Mouse (Mus musculus): Measurements from ENCODE around the gene Gm20521. TPM values are rescaled to one million over a fixed set of nuclear protein-coding genes. Genes with fewer than 3 reads are reported as not detected.
A peak's percentile ranks its signal among the peaks of the same experiment; 100 is the strongest.

Gm20521 gene
- total RNA-seq, 2 experiments from 2014 or later: 1.4 TPM; not detected in 1

DNA sequence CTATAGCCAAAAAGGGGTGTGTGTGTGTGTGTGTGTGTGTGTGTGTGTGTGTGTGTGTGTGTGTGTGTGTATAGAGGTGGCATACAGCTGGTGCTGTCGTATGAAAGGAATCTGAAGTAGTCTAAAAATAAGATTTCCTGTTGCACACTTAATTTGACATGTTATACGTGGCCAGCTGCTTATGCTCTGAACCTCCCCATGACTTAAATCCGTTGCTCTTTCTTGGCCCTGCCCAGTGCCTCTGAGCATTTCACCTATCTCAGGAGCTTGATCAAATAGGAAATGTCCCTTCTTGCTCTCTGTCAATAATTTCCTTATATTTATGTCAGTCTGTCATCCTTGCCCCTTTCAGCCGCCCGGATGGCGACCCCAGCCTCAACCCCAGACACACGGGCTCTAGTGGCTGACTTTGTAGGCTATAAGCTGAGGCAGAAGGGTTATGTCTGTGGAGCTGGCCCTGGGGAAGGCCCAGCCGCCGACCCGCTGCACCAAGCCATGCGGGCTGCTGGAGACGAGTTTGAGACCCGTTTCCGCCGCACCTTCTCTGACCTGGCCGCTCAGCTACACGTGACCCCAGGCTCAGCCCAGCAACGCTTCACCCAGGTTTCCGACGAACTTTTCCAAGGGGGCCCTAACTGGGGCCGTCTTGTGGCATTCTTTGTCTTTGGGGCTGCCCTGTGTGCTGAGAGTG is 926 bp downstream of the Gm20521 start:
- no peak for ATAC-seq (replicated peaks; ENCODE audit: low FRiP score, low TSS enrichment, poor library complexity, severe bottlenecking)

DNA sequence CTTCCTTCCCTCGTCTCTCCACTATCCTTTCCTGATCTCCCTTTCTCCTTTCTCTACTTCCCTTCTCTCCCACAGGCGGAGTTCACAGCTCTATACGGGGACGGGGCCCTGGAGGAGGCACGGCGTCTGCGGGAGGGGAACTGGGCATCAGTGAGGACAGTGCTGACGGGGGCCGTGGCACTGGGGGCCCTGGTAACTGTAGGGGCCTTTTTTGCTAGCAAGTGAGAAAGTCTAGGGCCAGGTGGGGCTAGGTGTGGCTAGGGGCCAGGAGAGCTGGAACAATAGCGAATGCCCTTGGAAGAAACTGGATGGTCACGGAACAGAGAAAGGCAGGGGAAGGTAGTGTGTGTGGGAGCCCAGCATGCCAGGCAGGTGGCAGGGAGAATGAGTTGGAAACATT is 2.1 kb downstream of the Gm20521 start:
- no peak for ATAC-seq (replicated peaks; ENCODE audit: low FRiP score, low TSS enrichment, poor library complexity, severe bottlenecking)

DNA sequence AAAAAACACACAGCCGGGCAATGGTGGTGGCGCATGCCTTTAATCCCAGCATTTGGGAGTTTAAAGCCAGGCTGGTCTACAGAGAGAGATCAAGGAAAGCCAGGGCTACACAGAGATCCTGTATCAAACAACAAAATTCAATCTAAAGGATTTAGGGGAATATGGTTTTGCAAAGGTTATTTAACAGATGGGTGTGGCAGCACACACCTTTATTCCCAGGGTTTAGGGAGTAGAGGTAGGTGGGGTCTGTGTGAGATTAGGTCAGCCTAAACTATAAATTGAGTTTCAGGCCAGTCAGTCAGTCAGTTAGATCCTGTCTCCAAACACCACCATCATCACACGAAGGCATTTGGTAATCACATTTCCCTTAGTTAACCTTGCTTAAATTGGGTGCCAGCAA is 9.0 kb downstream of the Gm20521 start, which contains the start of gene Pabpn1:
Gene Pabpn1, plus strand, starts transcription at position 301 of the 400 bp plus-strand sequence.
- no peak for ATAC-seq (replicated peaks; ENCODE audit: low FRiP score, low TSS enrichment, poor library complexity, severe bottlenecking)

DNA sequence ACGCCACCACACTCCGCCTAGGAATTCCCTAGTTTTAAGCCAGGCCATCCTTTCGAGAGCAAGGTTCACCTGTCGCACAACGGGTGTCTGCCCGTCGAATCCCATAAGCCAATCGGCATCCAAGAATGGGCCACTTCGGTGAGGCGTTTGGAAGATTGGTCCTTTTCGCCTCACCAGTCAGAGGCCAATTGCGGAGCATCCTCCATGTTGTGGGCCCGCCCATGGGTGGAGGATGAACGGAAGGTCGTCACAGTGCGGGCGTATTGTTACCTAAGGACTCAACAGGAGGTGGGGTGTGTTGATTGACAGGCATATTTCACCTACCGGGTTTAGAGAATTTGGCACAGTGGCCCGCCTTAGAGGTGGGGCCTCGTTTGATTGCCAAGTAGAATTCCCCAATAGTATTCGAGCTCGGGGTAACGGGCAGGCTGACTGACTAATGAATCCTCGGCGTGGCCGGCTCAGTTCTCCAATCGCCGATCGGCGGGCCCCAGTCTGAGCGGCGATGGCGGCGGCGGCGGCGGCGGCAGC is 10.5 kb downstream of the Gm20521 start:
- peak; percentile 100 for ATAC-seq (replicated peaks; ENCODE audit: low FRiP score, low TSS enrichment, poor library complexity, severe bottlenecking)

DNA sequence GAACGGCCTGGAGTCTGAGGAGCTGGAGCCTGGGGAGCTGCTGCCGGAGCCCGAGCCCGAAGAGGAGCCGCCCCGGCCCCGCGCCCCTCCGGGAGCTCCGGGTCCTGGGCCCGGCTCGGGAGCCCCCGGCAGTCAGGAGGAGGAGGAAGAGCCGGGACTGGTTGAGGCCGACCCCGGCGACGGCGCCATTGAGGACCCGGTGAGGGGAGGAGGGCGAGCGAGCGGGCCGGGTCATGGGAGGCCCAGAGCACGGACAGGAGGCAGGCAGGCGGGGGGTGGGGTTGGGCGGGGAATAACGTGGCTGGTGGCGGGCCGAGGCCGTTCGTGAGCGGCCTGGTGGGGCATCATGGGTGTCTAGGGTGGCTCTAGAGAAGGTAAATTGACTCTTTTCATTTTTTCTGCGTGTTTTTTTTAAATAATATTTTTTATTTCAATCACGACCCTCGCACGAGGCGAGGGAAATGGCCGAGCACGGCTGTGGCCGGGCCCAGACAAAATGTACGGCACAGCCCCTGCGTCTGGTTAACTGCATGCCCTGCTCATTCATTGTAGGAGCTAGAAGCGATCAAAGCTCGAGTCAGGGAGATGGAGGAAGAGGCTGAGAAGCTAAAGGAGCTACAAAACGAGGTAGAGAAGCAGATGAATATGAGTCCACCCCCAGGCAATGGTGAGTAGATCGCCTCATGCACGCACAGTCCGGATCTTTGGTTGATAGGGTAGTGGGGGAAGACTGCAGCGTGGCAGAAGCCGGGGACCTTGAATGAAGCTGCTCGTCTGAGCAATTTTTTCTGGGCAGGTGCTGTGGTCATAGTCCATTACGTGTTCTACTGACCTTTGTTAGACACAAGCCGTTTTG is 11.3 kb downstream of the Gm20521 start:
- ATAC-seq (replicated peaks; ENCODE audit: low FRiP score, low TSS enrichment, poor library complexity, severe bottlenecking): no peak

DNA sequence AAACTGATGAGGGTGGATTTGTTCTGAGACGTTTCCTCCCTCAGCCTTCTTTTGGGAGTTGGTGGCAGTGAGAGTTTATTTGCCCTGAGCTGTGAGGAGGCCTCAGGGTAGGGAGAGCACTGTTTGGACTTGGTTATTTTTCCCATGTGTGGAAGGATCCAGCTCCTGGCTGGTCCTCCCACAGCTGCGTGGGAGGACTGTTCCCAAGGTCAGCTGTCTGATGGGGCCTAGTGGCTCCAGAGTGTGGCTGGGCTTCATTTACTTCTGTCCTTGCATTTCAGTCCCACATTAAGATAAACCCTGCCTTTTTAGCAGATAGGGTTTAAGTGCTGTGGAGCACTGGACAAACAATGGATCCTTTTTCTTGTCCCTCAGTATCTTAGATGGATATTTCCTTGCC is 14.2 kb downstream of the Gm20521 start:
- ATAC-seq (replicated peaks; ENCODE audit: low FRiP score, low TSS enrichment, poor library complexity, severe bottlenecking): no peak

DNA sequence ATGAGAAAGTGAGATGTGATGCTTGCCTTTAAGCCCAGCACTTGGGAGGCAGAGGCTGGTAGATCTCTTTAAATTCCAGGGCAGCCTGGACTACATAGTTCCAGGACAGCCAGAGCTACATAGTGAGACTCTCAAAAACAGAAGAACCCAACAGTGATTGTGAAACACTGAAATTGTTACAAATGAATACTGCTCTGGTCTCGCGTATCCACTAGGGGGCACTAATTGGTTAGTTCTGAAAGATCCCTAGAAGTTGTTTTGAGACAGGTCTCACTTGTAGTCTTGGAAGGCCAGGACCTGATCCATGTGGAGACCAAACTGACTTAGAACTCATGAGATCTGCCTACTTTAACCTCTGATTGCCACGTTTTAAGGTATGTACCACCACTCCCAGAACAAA is 17.1 kb downstream of the Gm20521 start:
- ATAC-seq (replicated peaks; ENCODE audit: low FRiP score, low TSS enrichment, poor library complexity, severe bottlenecking): peak; percentile 70

DNA sequence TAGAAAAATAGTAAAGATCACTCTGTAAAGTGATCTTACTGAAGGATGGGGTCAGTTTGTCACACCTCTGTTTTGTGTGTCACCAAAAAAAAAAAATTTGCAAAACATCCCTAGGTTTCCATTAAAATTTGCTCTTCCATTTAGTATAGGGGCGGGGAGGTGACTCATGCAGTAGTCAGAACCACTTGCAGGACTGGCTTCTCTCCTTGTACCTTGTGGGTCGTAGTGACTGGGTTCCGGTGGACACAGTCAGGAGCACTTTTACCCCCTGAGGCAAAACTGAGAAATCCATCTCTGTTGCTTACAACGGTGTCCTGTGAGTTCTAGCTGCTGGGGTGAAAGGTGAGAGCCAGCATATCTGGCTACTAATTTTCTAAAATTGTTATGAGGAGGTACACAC is 20.4 kb downstream of the Gm20521 start:
- no peak for ATAC-seq (replicated peaks; ENCODE audit: low FRiP score, low TSS enrichment, poor library complexity, severe bottlenecking)

DNA sequence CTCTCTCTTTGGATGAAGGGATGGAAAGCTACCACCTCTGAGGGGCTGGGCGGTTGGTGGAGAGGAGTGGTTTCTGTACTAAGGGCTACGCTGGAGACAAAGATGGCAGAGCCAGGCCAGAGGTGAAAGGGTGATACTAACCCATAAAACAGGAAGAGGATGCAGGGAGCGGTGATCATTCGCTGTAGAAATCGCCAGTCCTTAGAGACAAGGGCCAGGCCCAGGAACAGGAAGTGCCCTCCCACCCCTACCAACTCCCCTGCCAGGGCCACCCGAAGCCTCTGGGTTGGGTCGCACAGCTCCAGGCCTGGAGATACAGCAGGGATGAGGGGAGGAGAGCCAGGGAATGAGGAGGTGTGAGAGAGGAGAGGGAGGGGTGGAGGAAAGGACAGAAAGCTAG is 25.4 kb downstream of the Gm20521 start:
- no peak for ATAC-seq (replicated peaks; ENCODE audit: low FRiP score, low TSS enrichment, poor library complexity, severe bottlenecking)

DNA sequence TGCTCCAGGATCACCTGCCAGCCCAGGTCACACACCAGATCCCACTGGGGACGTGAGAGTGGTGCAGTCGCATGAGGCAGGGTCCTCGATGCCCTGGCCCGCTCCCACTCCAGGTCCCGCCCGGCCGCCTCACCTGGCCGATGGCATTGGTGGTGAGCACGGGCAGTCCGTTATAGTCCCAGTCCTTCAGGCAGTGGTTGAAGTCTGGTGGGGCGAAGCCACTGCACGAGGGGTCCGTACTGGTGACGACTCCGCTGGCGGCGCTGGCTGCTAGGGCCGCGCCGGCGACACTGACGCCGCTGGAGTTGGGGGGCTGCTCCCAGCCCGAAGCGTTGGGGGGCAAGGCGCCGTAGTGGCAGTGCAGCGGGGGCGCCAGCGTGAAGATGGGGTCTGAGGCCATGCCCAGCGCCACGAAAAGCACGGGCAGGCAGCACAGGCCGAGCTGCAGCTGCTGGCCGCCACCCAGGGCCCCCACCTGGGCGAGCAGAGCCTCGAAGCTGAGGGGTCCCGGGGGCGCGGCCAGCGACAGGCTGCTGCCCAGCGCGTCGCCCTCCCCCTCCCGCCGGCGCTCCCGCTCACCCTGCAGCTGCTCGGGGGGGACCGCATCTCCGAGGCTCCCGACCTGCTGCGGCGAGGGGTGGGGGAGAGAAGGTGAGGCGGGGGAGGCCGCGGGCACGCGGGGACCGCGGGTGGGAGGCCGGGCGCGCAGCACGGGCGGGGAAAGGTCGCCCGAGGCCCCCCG is 29.0 kb downstream of the Gm20521 start:
- ATAC-seq (replicated peaks; ENCODE audit: low FRiP score, low TSS enrichment, poor library complexity, severe bottlenecking): no peak

DNA sequence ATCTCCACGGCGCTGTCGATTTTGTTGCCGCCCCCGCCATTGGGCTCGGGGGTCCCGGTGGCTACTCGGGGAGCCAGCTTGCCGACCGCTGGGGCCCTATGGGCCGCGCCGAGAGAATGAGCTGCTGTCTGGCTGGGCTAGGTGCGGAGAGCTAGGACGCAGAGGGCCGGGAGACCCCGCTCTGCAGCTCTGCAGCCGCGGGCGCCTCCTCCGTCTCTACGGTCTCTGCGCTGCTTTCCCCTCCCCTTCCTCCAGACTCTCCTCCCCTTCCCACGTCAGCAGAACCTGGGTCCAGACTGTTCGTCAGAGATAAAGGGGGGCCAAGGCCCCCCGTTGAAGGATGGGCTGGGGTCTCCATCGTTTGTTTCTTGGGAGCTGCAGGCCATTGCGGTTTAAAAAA is 29.6 kb downstream of the Gm20521 start, which contains the start of gene Slc22a17:
Gene Slc22a17, minus strand, starts transcription at position 247 of the 400 bp plus-strand sequence.
- ATAC-seq (replicated peaks; ENCODE audit: low FRiP score, low TSS enrichment, poor library complexity, severe bottlenecking): no peak

DNA sequence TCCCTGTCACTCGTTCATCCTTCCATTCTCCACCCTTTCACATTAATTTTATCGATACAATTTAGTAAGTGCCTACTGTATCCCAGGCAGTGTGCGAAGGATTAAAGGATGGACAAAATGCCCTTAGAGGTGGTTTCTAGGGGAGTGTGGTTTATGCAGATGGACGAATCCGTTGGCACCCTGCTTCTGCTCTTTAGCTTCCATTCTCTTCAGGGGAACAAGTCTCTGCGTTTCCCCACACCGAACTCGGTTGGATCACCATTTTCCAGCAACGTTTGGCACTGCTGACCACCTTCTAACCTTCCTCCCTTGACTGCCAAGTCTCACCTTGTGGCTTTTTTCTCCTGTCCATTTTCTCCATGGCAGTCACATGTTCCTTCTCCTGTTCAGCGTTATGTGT is 30.1 kb downstream of the Gm20521 start:
- ATAC-seq (replicated peaks; ENCODE audit: low FRiP score, low TSS enrichment, poor library complexity, severe bottlenecking): no peak

DNA sequence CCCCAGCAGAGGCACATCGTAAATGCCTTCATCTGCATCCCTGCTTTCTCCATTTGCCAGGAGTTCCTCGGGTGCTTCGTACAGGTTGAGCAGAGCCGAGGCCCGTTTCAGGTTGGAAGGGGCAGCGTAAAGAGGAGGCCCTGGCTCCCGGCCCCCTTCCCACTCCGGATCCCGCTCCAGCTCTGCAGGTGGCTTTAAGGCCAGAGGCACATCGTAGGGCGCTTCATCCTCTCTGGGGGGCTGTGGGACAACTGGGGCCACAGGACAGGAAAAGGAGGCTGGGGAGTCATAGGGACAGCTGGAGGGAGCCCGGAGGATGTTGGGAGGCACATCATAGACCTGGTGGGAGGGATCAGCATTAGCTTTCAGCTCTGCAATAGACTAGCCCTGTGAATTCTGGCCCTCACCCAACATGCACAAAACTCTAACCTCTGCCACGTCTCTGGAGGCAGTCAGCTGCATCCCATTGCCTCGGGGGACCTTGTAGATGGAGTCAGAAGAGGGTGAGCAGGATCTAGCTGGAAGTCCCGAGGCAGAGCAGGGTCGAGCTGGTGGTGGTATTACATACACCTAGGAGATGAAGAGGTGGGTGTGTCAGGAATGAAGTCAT is 36.9 kb downstream of the Gm20521 start:
- ATAC-seq (replicated peaks; ENCODE audit: low FRiP score, low TSS enrichment, poor library complexity, severe bottlenecking): no peak

DNA sequence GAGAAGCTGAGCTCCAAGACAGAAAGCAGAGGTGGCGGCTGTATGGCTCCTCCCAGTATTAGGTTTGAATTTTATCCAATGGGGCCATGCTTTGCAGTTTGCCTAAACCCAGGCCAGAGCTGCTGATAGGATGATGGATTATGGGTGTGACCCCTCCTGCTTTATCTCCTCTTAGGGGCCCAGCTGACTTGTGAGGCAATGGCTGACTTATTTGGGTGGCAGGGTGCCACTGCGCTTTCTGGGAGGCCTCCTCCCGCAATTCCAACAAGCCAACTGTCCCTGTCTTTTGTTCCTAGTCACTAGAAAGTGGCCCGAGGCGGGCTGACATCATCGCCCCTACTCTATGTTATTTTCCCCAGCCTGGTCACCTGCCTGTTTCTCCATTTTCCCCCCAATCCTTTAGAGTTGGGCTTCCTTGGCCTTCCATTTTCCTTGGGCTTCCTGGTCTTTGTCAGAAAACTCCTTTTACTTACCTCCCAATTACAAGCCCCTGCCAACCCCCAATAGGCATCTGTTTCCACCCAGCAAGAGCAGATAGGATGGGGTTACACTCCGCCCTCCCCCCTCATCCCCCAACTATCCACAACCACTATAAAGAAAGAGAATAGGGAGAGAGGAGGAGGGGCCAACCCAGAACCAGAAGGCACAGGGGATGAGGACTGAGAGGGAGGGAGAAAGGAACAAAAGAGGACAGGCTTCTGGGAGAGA is 41.6 kb downstream of the Gm20521 start:
- ATAC-seq (replicated peaks; ENCODE audit: low FRiP score, low TSS enrichment, poor library complexity, severe bottlenecking): peak; percentile 54

DNA sequence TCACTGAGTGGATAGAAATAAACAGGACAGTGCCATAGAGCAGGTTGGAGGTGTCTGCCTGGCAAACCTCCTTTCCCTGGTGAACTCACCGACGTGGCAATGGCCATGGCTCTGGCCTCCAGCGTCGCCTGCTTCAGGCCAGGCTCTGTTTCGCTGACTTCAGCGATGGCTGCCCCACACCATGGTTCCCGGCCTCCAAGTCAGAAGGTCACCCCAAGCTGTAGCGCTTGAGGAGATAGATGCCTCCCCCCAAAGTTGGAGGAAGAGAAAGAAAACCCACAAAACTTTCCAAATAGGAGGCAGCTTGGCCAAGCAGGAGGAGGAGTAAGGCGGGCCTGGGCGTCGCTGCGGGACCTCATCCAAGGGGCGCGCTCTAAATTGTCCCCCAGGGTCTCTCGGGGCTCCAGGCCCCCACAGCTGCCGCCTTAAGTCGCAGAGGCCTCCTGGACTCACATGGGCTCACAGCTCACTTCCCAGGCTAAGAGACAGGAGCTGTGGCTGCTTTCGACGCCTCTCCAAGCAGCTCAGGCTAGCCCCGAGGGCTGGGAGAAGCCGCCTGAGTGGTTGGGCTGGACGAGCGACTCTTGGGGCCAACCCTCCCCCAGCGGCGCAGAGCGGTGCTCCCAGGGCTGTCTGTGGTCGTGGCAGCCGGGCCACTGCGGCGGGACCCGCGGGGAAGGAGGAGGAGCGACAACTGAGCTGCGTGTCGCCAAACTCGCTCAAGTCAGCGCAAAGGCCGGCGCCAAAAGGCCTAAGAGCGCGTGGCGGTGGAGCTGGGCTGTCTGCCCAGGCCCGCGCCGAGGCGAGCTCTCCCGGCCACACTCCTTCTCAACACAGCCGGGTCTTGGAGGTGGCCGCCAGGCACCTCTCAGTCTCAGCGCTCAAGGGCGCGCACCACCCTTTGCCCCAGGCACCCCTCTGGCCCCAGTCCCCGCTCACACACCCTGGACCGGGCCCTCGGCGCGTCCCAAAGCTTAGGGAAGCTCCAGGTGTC is 42.4 kb downstream of the Gm20521 start, which contains the start of gene Efs:
Gene Efs, minus strand, starts transcription at position 778 of the 994 bp plus-strand sequence.
- no peak for ATAC-seq (replicated peaks; ENCODE audit: low FRiP score, low TSS enrichment, poor library complexity, severe bottlenecking)

DNA sequence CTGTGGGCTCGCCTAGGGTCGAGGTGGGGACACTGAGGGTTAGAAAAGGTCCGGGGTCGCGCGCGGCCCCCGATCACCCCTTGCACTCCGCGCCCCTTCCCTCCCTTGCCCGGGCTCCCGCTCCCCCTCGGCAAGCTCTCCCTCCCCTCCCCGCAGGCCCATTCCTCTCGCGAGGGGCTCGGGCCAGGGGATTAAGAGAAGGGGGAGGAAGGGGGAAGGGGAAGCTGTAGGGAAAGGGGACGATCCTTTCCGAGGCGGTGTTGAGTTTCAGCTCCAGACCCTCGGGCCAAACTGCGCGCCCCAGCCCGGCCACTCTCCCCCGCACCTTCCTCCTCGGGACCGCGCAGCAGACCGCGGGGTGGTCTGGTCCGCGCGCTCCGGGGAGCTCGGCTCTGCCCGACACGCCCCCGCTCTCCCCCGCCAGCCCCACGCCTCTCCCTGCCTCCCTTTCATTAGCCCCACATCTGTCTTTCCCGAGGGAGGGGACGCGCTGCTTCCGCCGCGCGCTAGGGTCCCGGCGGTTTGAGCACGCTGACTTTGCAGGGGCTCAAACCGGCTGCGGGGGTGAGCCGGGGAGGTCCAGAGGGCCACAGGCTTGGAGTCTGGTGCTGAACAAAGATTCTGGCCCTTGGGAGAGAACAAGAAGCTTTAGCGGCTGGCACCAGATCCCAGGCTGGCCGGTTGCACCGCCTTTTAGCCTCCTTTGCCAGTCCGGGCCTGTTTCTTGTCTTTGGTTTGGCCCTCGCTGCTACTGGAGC is 43.3 kb downstream of the Gm20521 start:
- ATAC-seq (replicated peaks; ENCODE audit: low FRiP score, low TSS enrichment, poor library complexity, severe bottlenecking): no peak

DNA sequence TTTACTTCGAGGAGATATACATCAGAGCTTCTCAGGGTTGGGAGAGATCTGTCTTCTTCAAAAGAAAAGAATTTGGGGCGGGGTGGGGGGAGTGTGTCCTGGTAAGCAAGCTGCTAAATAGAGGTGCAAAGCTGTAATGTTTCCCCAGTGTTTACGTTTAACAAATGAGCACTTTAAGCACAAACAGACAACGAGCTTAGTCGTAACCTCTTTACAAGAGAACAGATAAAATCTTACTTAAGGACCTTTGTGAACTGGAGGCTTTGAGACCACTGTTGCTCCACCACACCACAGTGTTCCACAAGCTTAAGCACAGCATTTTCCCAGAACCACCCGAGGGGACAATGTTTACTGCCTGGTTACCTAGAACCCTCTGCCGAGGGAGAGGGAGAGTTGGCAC is 44.1 kb downstream of the Gm20521 start:
- ATAC-seq (replicated peaks; ENCODE audit: low FRiP score, low TSS enrichment, poor library complexity, severe bottlenecking): no peak
